Mouse (Mus musculus) limb, embryonic 14.5 days (tissue): ENCODE results near the gene Psmd9. TPM values are rescaled to one million over a fixed set of nuclear protein-coding genes. Genes with fewer than 3 reads are reported as not detected.

Source experiments
- ATAC-seq: fragments of 200-750 bp; cut with Nextera tagmentation; 2 replicates; pipeline ENCODE4 v1.8.0; 2017; ENCODE audit warnings: low read depth, moderate number of reproducible peaks, moderate TSS enrichment; ENCODE audit not compliant: low FRiP score
- DNase-seq: peaks from one replicate; pipeline ENCODE4 v3.0.0-alpha.2; 2015; ENCODE audit warnings: low spot score
- H3K27ac ChIP-seq: fragments of 300-500 bp; sonication (generic); replicated peaks from 2 replicates; pipeline ENCODE4 v1.5.1; 2014; ENCODE audit warnings: low read depth, mild to moderate bottlenecking, low read length, moderate library complexity, mixed read lengths
- H3K27me3 ChIP-seq: fragments of 300-500 bp; sonication (generic); 2 replicates; pipeline ENCODE4 v1.6.1; 2014; ENCODE audit warnings: low read length, mixed read lengths; ENCODE audit not compliant: control insufficient read depth, insufficient read depth
- H3K36me3 ChIP-seq: fragments of 300-500 bp; sonication (generic); 2 replicates; pipeline ENCODE4 v1.6.1; 2014; ENCODE audit warnings: mild to moderate bottlenecking, low read length, moderate library complexity, mixed read lengths; ENCODE audit not compliant: control insufficient read depth, insufficient read depth
- H3K4me1 ChIP-seq: fragments of 300-500 bp; sonication (generic); 2 replicates; pipeline ENCODE4 v1.6.1; 2014; ENCODE audit warnings: antibody characterized with exemption, low read length, mixed read lengths; ENCODE audit not compliant: control insufficient read depth, insufficient read depth
- H3K4me2 ChIP-seq: fragments of 300-500 bp; sonication (generic); replicated peaks from 2 replicates; pipeline ENCODE4 v1.6.1; 2014; ENCODE audit warnings: low read depth, mild to moderate bottlenecking, low read length, moderate library complexity; ENCODE audit not compliant: severe bottlenecking
- H3K4me3 ChIP-seq: fragments of 300-500 bp; sonication (generic); replicated peaks from 2 replicates; pipeline ENCODE4 v1.5.1; 2014; ENCODE audit warnings: low read length
- H3K9ac ChIP-seq: fragments of 300-500 bp; sonication (generic); 2 replicates; pipeline ENCODE4 v1.6.1; 2014; ENCODE audit warnings: mild to moderate bottlenecking, low read depth, low read length, moderate library complexity; ENCODE audit not compliant: severe bottlenecking
- H3K9me3 ChIP-seq: fragments of 300-500 bp; sonication (generic); 2 replicates; pipeline ENCODE4 v1.6.1; 2016; ENCODE audit warnings: low read length; ENCODE audit not compliant: control insufficient read depth
- POLR2A ChIP-seq: fragments of 200-500 bp; IDR thresholded peaks from 2 replicates; pipeline ENCODE4 v1.8.0; 2012; ENCODE audit warnings: inconsistent platforms, mild to moderate bottlenecking, moderate library complexity, borderline replicate concordance; ENCODE audit not compliant: insufficient read depth, insufficient read length; ENCODE audit errors: extremely low read depth
- WGBS: fragments of 180-500 bp; shearing (Covaris S2); extraction: QIAGEN DNeasy Blood & Tissue Kit; methylation state at CpG from one replicate; pipeline ENCODE4 v1.1.7; 2014; 5-methylcytosine and 5-hydroxymethylcytosine counted together
- polyA plus RNA-seq, 2 experiments: library from polyadenylated mRNA; depleted of rRNA in 1 of 2; stranded (reverse) in 1 of 2; unstranded in 1 of 2; fragments of >200 nt; fragmentation: Nextera tagmentation in 1 of 2; extraction: Ambion mirVana in 1 of 2; gene quantifications; 2 replicates each; pipeline versions ENCODE4 v1.2.1 to v1.2.3; 2012 to 2014

The Psmd9 gene
- polyA plus RNA-seq, 2 experiments, result 44.0 to 65.1 TPM

- Histone ChIP-seq H3K27ac (no peak overlapping the region), H3K4me1 (peaks cover 10% of the 10 kb centered on the region), H3K9ac (no peak overlapping the region), H3K4me3 (no peak overlapping the region), H3K4me2 (no peak overlapping the region), H3K9me3 (no peaks in the 10 kb centered on the region), H3K27me3 (no peaks in the 10 kb centered on the region), H3K36me3 (peaks cover 38% of the 10 kb centered on the region)
- 61% methylated on average over 6 of the region's 6 CpGs for WGBS
- TF ChIP-seq POLR2A, result no peak
- DNase-seq (no peak), ATAC-seq (no peak)
These were observed 42.2 kb upstream of the Psmd9 start for GRCm38 (mm10) chr5:123127031-123127430.

GRCm38 (mm10) chr5:123128426-123129169, 40.6 kb upstream of the Psmd9 start:
- no peak for TF ChIP-seq POLR2A

GRCm38 (mm10) chr5:123129170-123129757, 39.9 kb upstream of the Psmd9 start:
- no peaks in the 10 kb centered on the region for H3K27me3 ChIP-seq
- peaks cover 27% of the 10 kb centered on the region for H3K4me1 ChIP-seq
- no peak overlapping the region for H3K9ac ChIP-seq
- no peak overlapping the region for H3K4me2 ChIP-seq
- no peak overlapping the region for H3K4me3 ChIP-seq
- no peak overlapping the region for H3K27ac ChIP-seq
- DNase-seq, result no peak
- WGBS, result 86% methylated on average over 10 of the region's 10 CpGs
- H3K9me3 ChIP-seq, result no peaks in the 10 kb centered on the region
- peaks cover 46% of the 10 kb centered on the region for H3K36me3 ChIP-seq
- no peak for TF ChIP-seq POLR2A
- no peak for ATAC-seq

More at GRCm38 (mm10) chr5:123128426-123129169, 40.6 kb upstream of the Psmd9 start:
- no peak overlapping the region for H3K4me3 ChIP-seq
- peaks cover 40% of the 10 kb centered on the region for H3K36me3 ChIP-seq
- DNase-seq, result no peak
- no peak overlapping the region for H3K9ac ChIP-seq
- no peaks in the 10 kb centered on the region for H3K27me3 ChIP-seq
- H3K9me3 ChIP-seq, result no peaks in the 10 kb centered on the region
- WGBS, result 68% methylated on average over 10 of the region's 10 CpGs
- no peak for ATAC-seq
- H3K27ac ChIP-seq, result no peak overlapping the region
- peaks cover 22% of the 10 kb centered on the region for H3K4me1 ChIP-seq
- H3K4me2 ChIP-seq, result no peak overlapping the region

- no peaks in the 10 kb centered on the region for H3K27me3 ChIP-seq
- H3K9ac ChIP-seq, result no peak overlapping the region
- no peak overlapping the region for H3K27ac ChIP-seq
- peaks cover 51% of the 10 kb centered on the region for H3K36me3 ChIP-seq
- TF ChIP-seq POLR2A, result no peak
- H3K9me3 ChIP-seq, result no peaks in the 10 kb centered on the region
- H3K4me1 ChIP-seq, result peaks cover 37% of the 10 kb centered on the region
- WGBS, result 85% methylated on average over 9 of the region's 9 CpGs
- no peak overlapping the region for H3K4me3 ChIP-seq
- no peak for ATAC-seq
- no peak overlapping the region for H3K4me2 ChIP-seq
- DNase-seq, result no peak
These were observed 39.0 kb upstream of the Psmd9 start for GRCm38 (mm10) chr5:123130030-123130813.

- Histone ChIP-seq H3K27me3 (no peaks in the 10 kb centered on the region), H3K9ac (no peak overlapping the region), H3K9me3 (no peaks in the 10 kb centered on the region), H3K4me1 (peaks cover 42% of the 10 kb centered on the region), H3K4me2 (no peak overlapping the region), H3K4me3 (no peak overlapping the region), H3K27ac (no peak overlapping the region), H3K36me3 (peaks cover 48% of the 10 kb centered on the region)
- ATAC-seq, result no peak
- no peak for DNase-seq
- TF ChIP-seq POLR2A, result no peak
- WGBS, result 85% methylated on average over 5 of the region's 5 CpGs
These were observed 38.4 kb upstream of the Psmd9 start for GRCm38 (mm10) chr5:123130814-123131148.
